Mouse (Mus musculus) frontal cortex, adult 2 months (tissue): ENCODE measurements around the gene Zfp78. TPM values are rescaled to one million over a fixed set of nuclear protein-coding genes. Genes with fewer than 3 reads are reported as not detected.
A peak's percentile ranks its signal among the peaks of the same experiment; 100 is the strongest.

Source experiments
- DNase-seq, 2 experiments: peaks; one replicate each; pipeline ENCODE4 v3.0.0; 2022; ENCODE audit warnings: low spot score in 1 of 2; ENCODE audit errors: extremely low spot score in 1 of 2
- polyA plus RNA-seq: library from polyadenylated mRNA; depleted of rRNA; stranded (reverse); fragments of >200 nt; gene quantifications from 2 replicates; pipeline ENCODE4 v1.2.3, GENCODE M21; 2012; rRNA removed

Gene Zfp78
- polyA plus RNA-seq, 1 experiment: 3.3 TPM

GRCm38 (mm10) chr7:6386995-6387394 is 23.9 kb downstream of the Zfp78 start:
- peak in 1 of 2 experiments; percentile 27 for DNase-seq

GRCm38 (mm10) chr7:6388971-6389370 is 25.9 kb downstream of the Zfp78 start:
- no peak for DNase-seq

GRCm38 (mm10) chr7:6389449-6389848 is 26.4 kb downstream of the Zfp78 start:
- DNase-seq: no peak

GRCm38 (mm10) chr7:6397996-6398975 is 35.2 kb downstream of the Zfp78 start, which contains the start of gene Smim17:
TSS of gene Smim17 (plus strand) at chr7:6398715.
- peak; percentile 63 to 82 for DNase-seq

GRCm38 (mm10) chr7:6410043-6410442 is 47.0 kb downstream of the Zfp78 start, which contains the start of gene Gm20715:
TSS of gene Gm20715 (plus strand) at chr7:6410277.
- DNase-seq: peak; percentile 39 to 80

- peak in 1 of 2 experiments; percentile 33 for DNase-seq
These were observed 51.8 kb downstream of the Zfp78 start for GRCm38 (mm10) chr7:6414626-6415441.

- no peak for DNase-seq
These were observed 52.3 kb downstream of the Zfp78 start for GRCm38 (mm10) chr7:6415442-6415787.

- peak; percentile 31 to 69 for DNase-seq
These were observed 56.8 kb downstream of the Zfp78 start for GRCm38 (mm10) chr7:6419894-6420293.

GRCm38 (mm10) chr7:6429381-6429780 is 66.3 kb downstream of the Zfp78 start:
- no peak for DNase-seq

GRCm38 (mm10) chr7:6430342-6430741 is 67.3 kb downstream of the Zfp78 start:
- DNase-seq: peak in 1 of 2 experiments; percentile 21

Other genes with a start within 250 kb of the Zfp78 start
- gene Zfp787, start 207.3 kb upstream of the Zfp78 start, polyA plus RNA-seq: 33.4 and 33.9 TPM in 2 replicates
- gene Zfp444, start 191.1 kb upstream of the Zfp78 start, polyA plus RNA-seq: 49.2 and 50.3 TPM in 2 replicates
- not detected in 2 replicates for gene Galp, start 166.2 kb upstream of the Zfp78 start, polyA plus RNA-seq
- gene Zscan5b, start 141.0 kb upstream of the Zfp78 start, polyA plus RNA-seq: not detected in 2 replicates
- gene Epp13, start 110.6 kb upstream of the Zfp78 start, polyA plus RNA-seq: not detected in 2 replicates
- 7.3 and 7.6 TPM in 2 replicates for gene Zfp667, start 76.7 kb upstream of the Zfp78 start, polyA plus RNA-seq
- 6.8 and 8.1 TPM in 2 replicates for gene Zfp583, start 32.0 kb upstream of the Zfp78 start, polyA plus RNA-seq
- 4.0 and 5.0 TPM in 2 replicates for gene Gm3854, start 19.5 kb upstream of the Zfp78 start, polyA plus RNA-seq
- gene Zfp28, start 20.0 kb downstream of the Zfp78 start, polyA plus RNA-seq: 9.7 and 13.7 TPM in 2 replicates
- gene Smim17, start 35.4 kb downstream of the Zfp78 start, polyA plus RNA-seq: 7.0 and 8.9 TPM in 2 replicates
- 0.21 and 0.24 TPM in 2 replicates for gene Gm20715, start 47.0 kb downstream of the Zfp78 start, polyA plus RNA-seq
- gene Olfr1344, start 75.4 kb downstream of the Zfp78 start, polyA plus RNA-seq: 3.4 TPM in 2 replicates
- gene Olfr1336, start 92.9 kb downstream of the Zfp78 start, polyA plus RNA-seq: 0.02 TPM in 1 of 2 replicates, not detected in the other
- gene Olfr1346, start 103.8 kb downstream of the Zfp78 start, polyA plus RNA-seq: not detected in 2 replicates
- not detected in 2 replicates for gene Olfr5, start 123.7 kb downstream of the Zfp78 start, polyA plus RNA-seq
- not detected in 2 replicates for gene Olfr1347, start 136.5 kb downstream of the Zfp78 start, polyA plus RNA-seq
- gene Olfr1348, start 145.5 kb downstream of the Zfp78 start, polyA plus RNA-seq: not detected in 2 replicates
- gene Olfr1349, start 159.7 kb downstream of the Zfp78 start, polyA plus RNA-seq: 0.08 TPM in 1 of 2 replicates, not detected in the other
- gene Olfr1350, start 201.6 kb downstream of the Zfp78 start, polyA plus RNA-seq: not detected in 2 replicates